Mouse (Mus musculus): ENCODE measurements around the gene Pde10a.

Gene Pde10a

GRCm38 (mm10) chr17:8749426-8749825 is 224.3 kb downstream of the Pde10a start:
- DNase-seq (ENCODE audit: low spot score): no peak

- no peak for DNase-seq (ENCODE audit: low spot score)
Measured at GRCm38 (mm10) chr17:8757576-8757975, 232.4 kb downstream of the Pde10a start.

GRCm38 (mm10) chr17:8763248-8763647 is 238.1 kb downstream of the Pde10a start:
- no peak for DNase-seq (ENCODE audit: low spot score)

GRCm38 (mm10) chr17:8765987-8766576 is 240.9 kb downstream of the Pde10a start:
- no peak for DNase-seq (ENCODE audit: low spot score)

- no peak for DNase-seq (ENCODE audit: low spot score)
Measured at GRCm38 (mm10) chr17:8769155-8769554, 244.0 kb downstream of the Pde10a start.

GRCm38 (mm10) chr17:8773391-8773790 is 248.2 kb downstream of the Pde10a start:
- DNase-seq (ENCODE audit: low spot score): no peak

GRCm38 (mm10) chr17:8774301-8774700 is 249.1 kb downstream of the Pde10a start:
- no peak for DNase-seq (ENCODE audit: low spot score)

GRCm38 (mm10) chr17:8775571-8776161 is 250.5 kb downstream of the Pde10a start:
- no peak for DNase-seq (ENCODE audit: low spot score)

GRCm38 (mm10) chr17:8777710-8778109 is 252.5 kb downstream of the Pde10a start:
- DNase-seq (ENCODE audit: low spot score): no peak

- no peak for DNase-seq (ENCODE audit: low spot score)
Measured at GRCm38 (mm10) chr17:8778839-8779238, 253.7 kb downstream of the Pde10a start.

GRCm38 (mm10) chr17:8780484-8780883 is 255.3 kb downstream of the Pde10a start:
- no peak for DNase-seq (ENCODE audit: low spot score)

GRCm38 (mm10) chr17:8781040-8781439 is 255.9 kb downstream of the Pde10a start:
- no peak for DNase-seq (ENCODE audit: low spot score)

- DNase-seq (ENCODE audit: low spot score): no peak
Measured at GRCm38 (mm10) chr17:8781576-8781975, 256.4 kb downstream of the Pde10a start.

- DNase-seq (ENCODE audit: low spot score): no peak
Measured at GRCm38 (mm10) chr17:8785908-8786307, 260.7 kb downstream of the Pde10a start.

GRCm38 (mm10) chr17:8786484-8786883 is 261.3 kb downstream of the Pde10a start:
- DNase-seq (ENCODE audit: low spot score): no peak

GRCm38 (mm10) chr17:8787762-8788161 is 262.6 kb downstream of the Pde10a start:
- DNase-seq (ENCODE audit: low spot score): no peak

- no peak for DNase-seq (ENCODE audit: low spot score)
Measured at GRCm38 (mm10) chr17:8791561-8791960, 266.4 kb downstream of the Pde10a start.

GRCm38 (mm10) chr17:8792611-8793010 is 267.4 kb downstream of the Pde10a start:
- no peak for DNase-seq (ENCODE audit: low spot score)

- peak; percentile 6 for DNase-seq (ENCODE audit: low spot score)
Measured at GRCm38 (mm10) chr17:8797624-8798023, 272.5 kb downstream of the Pde10a start.

GRCm38 (mm10) chr17:8798531-8799295 is 273.5 kb downstream of the Pde10a start:
- peak; percentile 20 for DNase-seq (ENCODE audit: low spot score)

- peak; percentile 28 for DNase-seq (ENCODE audit: low spot score)
Measured at GRCm38 (mm10) chr17:8799296-8799731, 274.1 kb downstream of the Pde10a start.

GRCm38 (mm10) chr17:8799914-8800420 is 274.8 kb downstream of the Pde10a start:
- peak; percentile 49 for DNase-seq (ENCODE audit: low spot score)

GRCm38 (mm10) chr17:8800478-8801082 is 275.4 kb downstream of the Pde10a start:
- peak; percentile 77 for DNase-seq (ENCODE audit: low spot score)

Measured in embryo, embryonic 10 days (tissue).